Mouse (Mus musculus) liver, embryonic 13.5 days (tissue): ENCODE data around the gene Gm29582. TPM values are rescaled to one million over a fixed set of nuclear protein-coding genes. Genes with fewer than 3 reads are reported as not detected.
"Not testable (repeated sequence)": the region's sequence is repeated elsewhere in the genome, so short reads cannot be mapped to it uniquely, and the experiment has no call there.

Experiments used
- ATAC-seq: fragments of 200-750 bp; cut with Nextera tagmentation; 2 replicates; pipeline ENCODE4 v1.8.0; 2017; ENCODE audit warnings: low read depth, mild to moderate bottlenecking, moderate number of reproducible peaks, moderate library complexity
- DNase-seq: peaks from one replicate; pipeline ENCODE4 v3.0.0; 2022
- H3K27ac ChIP-seq: fragments of 300-500 bp; sonication (generic); 2 replicates; pipeline ENCODE4 v1.5.1; 2015; ENCODE audit warnings: moderate library complexity, mild to moderate bottlenecking, inconsistent platforms
- H3K27me3 ChIP-seq: fragments of 300-500 bp; sonication (generic); 2 replicates; pipeline ENCODE4 v1.6.1; 2015; ENCODE audit warnings: mild to moderate bottlenecking, inconsistent platforms
- H3K36me3 ChIP-seq: fragments of 300-500 bp; sonication (generic); 2 replicates; pipeline ENCODE4 v1.6.1; 2015; ENCODE audit warnings: mild to moderate bottlenecking, inconsistent platforms
- H3K4me1 ChIP-seq: fragments of 300-500 bp; sonication (generic); replicated peaks from 2 replicates; pipeline ENCODE4 v1.6.1; 2015; ENCODE audit warnings: inconsistent platforms
- H3K4me2 ChIP-seq: fragments of 300-500 bp; sonication (generic); 2 replicates; pipeline ENCODE4 v1.6.1; 2015; ENCODE audit warnings: inconsistent platforms, mild to moderate bottlenecking, moderate library complexity
- H3K4me3 ChIP-seq: fragments of 300-500 bp; sonication (generic); replicated peaks from 2 replicates; pipeline ENCODE4 v1.5.1; 2015; ENCODE audit warnings: mild to moderate bottlenecking, inconsistent platforms
- H3K9ac ChIP-seq: fragments of 300-500 bp; sonication (generic); 2 replicates; pipeline ENCODE4 v1.6.1; 2015; ENCODE audit warnings: mild to moderate bottlenecking, inconsistent platforms
- H3K9me3 ChIP-seq: fragments of 300-500 bp; sonication (generic); replicated peaks from 2 replicates; pipeline ENCODE4 v1.6.1; 2016; ENCODE audit warnings: inconsistent platforms
- WGBS: fragments of 180-500 bp; shearing (Covaris S2); methylation state at CpG from one replicate; pipeline ENCODE4 v1.1.7; 2015; ENCODE audit not compliant: insufficient replicate concordance; 5-methylcytosine and 5-hydroxymethylcytosine counted together
- polyA plus RNA-seq: library from polyadenylated mRNA; unstranded; fragments of >200 nt; fragmentation: Nextera tagmentation; extraction: Ambion mirVana; gene quantifications from 2 replicates; pipeline ENCODE4 v1.2.1, GENCODE M21; 2015

The Gm29582 gene
- polyA plus RNA-seq: not detected in 2 replicates

DNA sequence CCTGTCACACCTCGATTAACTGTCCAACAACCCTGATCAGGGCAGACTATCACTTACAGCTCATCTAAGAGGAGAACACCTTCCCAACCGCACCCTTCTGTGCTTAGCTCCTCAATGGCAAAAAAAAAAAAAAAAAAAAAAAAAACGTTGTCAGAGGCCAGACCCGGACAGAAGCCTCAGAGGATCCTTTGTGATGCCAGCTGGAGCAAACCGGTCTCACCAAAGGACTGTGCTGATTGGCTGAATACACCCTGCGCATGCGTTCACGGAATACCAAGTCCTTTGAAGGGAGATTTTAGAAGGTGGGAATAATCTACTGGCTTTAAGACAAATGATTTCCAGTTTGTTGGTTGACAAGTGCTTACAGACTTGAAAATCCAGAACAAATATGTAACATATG, at the start of gene Gm29582:
Gene Gm29582, minus strand, starts transcription at position 101 of the 400 bp plus-strand sequence.
- ATAC-seq, H3K9ac ChIP-seq, H3K4me2 ChIP-seq, H3K36me3 ChIP-seq, H3K4me3 ChIP-seq, H3K27me3 ChIP-seq, H3K27ac ChIP-seq, H3K4me1 ChIP-seq, H3K9me3 ChIP-seq, DNase-seq: not testable (repeated sequence)
- no CpG with 5 or more reads among the region's 8 CpGs for WGBS
